Mouse (Mus musculus) c-Kit-positive CD71-positive TER-119-positive erythroid progenitor cells, embryonic 14.5 days (primary cell): ENCODE data around the gene Ubl7.

ENCODE experiments used
- DNase-seq: peaks from one replicate; pipeline ENCODE4 v3.0.0-alpha.2; 2013; ENCODE audit warnings: low spot score

The Ubl7 gene

DNA sequence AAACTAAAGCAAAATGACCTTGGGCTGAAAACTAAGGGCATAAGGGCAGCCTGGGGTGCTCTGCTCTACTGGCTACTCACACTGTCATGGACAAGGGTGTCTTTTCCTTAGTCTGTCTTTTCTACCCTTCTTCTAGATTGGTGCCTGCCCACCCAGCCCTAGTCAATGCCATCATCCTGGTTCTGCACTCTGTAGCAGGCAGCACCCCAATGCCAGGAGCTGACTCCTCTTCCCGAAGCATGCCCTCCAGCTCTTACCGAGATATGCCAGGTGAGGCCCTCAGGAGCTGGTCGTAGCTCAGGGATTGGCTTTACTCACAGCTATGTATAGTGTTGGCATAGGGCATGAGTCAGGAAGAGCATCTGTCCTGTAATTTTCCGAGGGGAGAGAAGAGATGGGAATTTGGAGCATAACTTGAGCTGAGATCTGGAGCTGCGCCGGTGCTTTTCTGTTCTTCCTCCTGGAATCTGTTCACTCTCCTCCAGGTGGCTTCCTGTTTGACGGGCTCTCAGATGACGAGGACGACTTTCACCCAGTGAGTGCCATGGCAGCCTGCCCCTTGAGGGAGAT, 10.8 kb downstream of the Ubl7 start:
- no peak for DNase-seq

DNA sequence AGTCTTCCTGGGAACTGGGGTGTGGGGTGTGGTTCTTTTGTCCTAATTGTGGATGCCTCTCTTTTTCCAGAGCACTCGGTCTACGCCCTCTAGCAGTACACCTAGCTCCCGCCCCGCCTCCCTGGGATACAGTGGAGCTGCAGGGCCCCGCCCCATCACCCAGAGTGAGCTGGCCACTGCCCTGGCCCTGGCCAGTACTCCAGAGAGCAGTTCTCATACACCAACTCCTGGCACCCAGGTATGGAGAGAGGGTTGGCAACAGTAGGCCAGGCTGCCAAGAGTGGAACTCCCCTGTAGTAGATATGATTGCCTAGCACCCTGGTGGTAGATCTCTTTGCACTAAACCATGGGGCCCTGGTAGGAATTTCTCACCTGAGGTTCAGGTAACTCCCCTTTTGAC, 11.6 kb downstream of the Ubl7 start:
- no peak for DNase-seq

DNA sequence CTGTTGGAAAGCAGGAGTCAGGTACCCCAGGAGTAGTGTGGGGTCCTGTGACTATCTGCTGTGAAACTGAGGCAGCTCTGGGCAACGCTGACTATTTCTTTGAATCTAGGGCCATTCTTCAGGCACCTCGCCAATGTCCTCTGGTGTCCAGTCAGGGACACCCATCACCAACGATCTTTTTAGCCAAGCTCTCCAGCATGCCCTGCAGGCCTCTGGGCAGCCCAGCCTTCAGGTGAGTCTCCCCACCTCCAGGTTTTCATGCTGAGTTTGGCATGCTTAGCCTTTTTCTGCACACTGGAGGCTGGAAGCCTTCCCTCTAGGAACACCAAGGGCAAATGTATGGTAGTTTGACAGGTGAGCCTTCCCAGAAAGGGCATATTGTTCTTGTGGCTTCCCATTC, 12.3 kb downstream of the Ubl7 start:
- DNase-seq: no peak

DNA sequence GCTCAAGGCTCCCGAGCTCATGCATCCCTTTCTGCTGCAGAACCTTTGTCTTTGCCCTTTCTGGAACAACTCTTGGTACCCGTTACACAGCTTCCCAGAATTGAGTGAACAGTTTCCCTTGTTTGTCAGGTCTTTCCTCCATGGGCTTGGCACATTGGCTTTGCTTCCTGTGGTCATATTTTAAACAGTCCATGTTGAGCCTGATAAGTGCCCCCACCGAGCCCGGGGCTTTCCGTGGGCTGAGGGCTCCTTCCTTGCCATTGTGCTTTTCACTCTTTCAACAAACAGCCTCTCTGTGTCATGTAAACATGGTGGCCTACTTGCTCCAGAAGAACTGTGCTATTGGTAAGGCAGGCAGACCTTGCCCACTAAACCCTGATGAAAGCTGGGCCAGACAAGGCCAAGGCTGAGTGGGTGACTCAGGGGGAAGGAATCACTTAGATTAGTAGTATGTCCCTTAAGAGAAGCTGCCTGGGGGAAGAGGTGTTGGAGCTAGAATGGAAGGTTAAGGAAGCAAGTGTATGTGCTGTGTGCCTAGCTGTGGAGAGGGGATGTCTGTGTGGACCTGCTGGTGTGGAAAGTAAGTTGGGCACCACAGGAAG, 20.5 kb downstream of the Ubl7 start:
- DNase-seq: no peak

DNA sequence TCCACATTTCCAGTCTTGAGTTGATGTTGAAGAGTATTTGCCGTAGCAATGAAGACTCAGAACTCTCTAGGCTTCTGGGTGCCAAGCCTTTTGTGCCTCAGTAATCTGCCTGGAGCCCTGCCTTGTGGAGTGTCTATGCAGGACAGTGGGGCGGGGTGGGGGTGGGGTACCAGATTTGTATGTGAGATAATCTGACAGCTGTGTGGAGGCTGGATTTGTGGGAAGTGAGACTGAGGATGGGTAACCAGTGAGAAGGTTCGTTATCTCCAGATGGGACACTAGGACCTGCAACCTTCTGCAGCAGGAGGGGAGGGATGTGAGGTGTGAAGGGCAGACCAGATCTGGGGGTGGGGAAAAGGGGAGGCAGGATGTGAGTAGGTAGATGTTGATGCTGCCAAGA, 21.5 kb downstream of the Ubl7 start:
- DNase-seq: no peak

DNA sequence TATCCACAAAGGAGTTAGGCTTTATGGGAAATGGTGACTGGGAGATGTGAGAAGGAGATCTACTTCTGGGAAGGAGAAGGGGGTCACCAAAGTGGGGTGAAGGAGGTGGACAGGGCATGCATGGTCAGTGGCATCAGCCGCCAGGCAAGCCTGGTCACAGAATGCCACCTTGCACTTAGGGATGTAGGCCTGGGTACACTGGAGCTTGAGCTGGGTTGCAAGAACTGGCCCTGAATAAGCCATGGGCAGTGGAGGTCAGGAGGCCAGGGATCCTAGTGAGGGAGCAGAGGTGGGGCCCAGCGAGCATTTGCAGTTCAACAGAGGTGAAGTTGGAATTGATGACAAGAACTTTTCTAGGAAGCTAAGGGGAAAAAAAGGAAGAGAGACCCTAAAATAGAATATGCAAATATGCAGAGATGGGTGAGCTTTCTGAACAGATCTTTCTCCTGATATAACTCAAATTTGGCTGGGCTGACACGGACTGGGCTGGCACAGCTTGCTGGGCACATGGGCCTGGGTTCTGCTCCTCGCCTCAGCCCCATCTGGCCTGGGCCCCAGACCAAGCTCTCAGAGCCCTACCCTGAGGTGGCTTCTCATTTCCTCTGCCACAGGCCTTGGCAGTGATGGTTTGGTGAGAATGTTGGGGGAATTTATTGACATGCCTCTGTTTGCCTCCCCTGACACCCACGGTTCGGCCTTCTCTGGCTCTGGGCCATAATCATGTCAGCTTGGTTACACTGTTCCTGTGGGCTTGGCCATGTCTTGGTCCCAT, 22.2 kb downstream of the Ubl7 start:
- no peak for DNase-seq

DNA sequence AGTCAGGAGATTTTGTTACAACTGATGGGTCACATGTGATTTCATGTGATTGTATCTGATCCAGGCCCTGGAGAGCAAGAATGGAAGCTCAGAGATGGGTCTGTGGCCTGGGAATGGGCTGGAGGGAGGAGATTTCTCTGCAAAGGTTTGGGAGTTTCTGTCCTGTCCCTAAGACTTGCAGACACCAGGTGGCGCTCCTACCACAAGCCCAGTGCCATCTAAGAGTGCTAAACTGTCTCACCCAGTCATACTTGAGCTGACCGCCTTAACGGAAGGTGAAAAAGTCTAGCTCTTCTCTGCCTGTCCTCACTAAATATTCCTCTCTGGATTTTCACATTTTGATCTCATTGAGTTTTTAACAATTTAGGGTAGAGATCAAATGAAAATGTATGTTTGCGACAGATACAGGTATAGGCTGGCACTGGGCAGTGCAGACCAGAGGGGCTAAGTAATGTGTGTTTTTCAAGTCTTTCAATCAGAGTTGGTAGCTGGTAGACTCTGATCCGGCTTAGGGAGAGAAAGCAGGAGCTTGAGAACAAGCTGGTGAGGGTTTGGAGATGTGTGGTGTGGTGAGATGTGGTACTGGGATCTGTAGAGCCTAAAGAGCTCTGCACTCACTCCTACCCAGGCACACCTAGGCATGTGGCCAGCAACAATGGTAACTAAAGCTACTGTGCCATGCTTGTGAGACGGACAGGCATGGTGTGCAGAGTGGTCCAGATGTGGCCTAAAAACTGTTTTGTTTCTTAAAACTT, 25.1 kb downstream of the Ubl7 start:
- DNase-seq: peak; percentile 47

DNA sequence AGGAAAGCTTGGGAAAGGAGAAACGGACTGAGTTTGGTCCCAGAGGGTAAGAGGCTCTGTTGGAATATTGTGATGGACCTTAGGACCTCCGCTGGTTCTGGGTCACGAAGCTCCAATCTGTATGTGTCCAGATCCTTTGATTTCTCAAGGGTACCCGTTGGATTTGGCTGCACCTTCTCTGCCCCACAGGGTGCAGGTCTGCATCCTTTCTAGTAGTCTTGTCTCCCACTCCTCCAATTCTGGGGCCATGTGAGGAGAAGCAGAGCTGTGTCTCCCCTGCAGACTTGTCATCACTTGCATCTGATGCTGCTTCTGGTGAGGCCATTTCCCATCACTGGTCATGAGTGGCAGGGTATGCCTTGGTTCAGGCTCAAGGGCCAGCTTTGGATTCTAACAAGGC, 26.4 kb downstream of the Ubl7 start:
- no peak for DNase-seq

DNA sequence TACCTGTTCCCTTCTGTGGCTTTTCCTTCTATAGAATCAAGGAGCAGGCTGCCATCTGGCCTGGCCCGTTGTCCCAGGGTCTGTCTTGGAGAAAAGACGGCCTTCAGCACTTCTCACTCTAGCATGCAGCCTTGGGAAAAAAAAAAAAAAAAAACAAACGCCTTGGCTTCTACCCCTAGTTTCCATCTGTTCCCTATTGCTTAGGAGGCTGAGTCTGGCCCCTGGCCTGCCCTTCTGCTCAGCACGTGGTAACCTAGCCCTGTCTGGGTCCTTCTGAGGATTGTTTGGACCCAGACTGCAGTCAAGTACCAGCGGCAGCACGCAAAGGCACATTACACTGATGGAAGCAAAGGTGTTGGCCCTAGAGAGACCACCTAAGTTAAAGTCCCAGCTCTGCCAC, 26.9 kb downstream of the Ubl7 start:
- no peak for DNase-seq

DNA sequence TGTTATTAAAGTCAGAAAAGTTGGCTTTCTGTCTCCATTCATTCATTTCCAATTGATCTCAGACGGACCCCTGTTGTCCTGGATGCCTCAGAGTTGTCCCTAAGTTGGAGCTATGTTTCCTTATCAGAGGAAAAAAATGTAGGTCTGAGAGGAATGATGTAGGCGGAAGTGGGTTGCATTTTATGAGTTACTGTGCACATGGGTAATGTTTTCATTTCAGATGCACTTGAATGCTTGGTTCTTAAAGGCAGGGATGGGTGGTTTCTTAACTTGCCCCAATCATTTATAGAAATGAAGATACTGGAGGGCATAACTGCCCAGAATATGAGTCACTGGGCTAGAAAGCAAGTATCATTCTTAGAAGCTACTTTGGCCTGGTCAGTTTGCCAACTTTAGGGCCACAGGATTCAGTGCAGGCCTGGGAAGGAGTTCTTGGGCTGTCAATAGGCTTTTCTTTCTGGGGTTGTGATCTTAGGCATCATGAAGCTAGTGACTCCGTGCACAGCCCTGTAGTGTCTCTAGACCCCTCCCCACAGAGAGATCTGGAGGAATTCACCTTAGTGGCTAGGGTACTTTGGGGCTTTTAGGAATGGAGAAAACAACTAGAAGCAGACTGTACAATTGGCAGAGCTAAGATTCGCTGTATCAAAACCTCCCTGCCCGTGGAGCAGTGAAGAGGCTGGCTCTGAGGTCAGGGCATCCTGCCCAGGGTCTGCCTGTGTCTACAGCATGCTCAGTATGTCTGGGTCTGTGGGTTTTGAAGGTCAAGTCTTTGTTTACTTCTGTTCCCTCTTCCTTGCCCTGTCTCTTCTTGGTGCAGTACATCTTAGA, 27.7 kb downstream of the Ubl7 start:
- DNase-seq: no peak

DNA sequence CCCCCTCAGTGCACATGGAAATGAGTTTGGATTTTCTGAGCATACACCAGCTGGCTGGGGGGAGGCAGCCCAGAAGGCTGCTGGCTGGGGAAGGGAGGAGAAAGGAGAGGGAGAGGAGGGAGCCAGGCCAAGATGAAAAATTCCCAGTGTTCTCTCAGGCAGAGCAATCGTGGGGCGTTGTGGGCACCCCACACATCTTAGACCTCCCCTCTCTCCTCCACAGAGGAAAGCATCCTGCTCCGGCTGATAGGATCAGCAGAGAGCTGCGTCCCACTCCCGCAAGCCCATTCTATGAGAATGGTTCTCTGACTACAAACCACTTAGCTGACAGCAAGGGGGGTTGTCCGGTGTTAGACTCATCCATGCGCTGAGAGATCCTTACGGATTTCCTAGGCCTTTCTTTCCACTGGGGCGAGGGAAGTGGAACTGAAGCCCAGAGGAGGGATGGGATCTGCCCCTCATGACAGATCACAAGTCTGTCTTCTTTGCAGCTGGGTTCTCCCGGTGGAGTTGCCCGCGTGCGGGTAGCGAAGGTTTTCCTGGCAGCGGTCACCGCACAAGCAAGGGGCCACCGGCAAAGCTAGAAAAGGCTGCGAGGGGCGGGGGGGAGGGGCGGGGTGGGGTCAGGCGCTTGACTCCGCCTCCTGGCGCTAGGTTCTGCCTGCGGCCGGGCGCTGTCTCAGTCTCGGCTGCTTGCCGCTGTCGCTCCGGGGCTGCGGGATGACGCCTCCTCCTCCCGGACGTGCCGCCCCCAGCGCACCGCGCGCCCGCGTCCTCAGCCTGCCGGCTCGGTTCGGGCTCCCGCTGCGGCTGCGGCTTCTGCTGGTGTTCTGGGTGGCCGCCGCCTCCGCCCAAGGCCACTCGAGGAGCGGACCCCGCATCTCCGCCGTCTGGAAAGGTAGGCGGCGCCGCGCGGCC, 28.9 kb downstream of the Ubl7 start, which contains the start of gene Sema7a:
TSS of gene Sema7a (plus strand) at position 682 of the 918 bp plus-strand sequence.
- no peak for DNase-seq

DNA sequence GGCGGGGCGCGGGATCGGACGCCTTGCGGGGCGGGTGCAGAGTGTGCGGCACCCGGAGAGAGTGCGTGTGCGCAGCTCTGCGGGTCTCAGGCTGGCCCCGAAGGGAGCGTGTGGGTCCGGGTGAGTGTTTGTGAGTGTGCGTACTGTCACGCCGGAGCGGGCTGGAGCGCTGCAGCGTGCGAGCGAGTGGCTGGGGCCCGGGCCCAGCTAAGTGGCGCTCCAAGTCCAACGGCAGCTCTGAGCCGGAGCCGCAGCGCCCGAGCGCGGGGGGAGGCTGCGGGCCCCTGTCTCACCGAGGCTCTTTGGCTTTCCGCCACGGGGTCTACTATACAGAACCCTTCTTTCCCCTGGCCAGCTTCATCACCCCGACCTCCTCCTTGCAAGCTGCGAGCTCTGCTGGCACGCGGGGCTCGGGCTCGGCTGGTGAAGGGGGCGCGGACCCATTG, 29.6 kb downstream of the Ubl7 start:
- no peak for DNase-seq

DNA sequence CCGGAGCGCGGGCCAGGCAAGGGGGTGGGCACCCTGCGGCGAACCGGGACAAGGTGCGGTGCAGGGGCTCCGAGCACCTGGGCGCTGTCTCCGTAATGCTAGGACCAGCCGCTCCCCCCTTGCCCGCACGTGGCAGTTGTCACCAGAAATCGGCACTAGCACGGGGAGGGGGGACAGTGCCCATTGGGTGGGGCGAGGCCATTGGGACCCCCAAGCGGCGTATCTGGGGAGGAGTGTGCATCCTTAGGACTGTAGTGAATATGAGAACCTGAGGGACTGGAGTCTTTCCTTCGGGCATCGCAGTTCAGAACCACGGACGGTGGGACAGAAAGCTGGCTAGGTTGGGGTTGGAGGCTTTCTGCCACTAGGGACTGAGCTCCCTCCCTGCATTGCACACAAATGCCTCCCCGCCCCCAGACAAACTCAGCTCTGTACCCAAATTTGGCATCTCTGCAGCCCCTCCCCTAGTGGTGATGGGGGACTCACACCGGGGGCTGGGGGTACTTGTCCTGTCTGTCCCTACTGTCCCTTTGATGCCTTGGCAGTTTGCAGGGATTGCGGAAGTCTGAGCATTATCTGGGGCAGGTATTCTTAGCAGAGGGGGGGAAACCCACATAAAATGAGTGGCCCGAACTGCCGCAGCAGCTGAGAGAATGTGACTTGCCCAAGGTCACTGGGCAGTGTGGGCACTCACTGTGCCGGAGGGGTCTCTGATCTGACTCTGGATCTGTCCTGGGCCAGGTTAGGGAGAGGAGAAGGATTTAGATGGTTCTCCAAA, 30.3 kb downstream of the Ubl7 start:
- DNase-seq: no peak

DNA sequence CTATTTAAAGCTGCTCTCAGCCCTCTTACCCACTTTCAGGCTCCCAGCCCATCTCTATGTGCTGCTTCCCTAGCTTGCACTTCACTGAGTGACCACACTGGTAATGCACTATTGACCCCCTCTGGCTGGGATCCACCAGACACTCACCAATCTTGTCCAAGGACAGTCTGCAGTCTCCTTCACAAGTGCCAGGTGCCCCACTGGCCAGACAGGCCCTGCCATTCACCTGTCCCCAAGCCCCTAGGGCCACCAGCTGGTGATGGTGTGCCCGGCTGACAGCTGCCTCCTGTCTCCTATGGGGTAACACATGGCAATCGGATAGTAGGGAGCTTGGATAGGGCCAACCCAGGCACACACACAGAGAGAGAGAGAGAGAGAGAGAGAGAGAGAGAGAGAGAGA, 31.3 kb downstream of the Ubl7 start:
- no peak for DNase-seq

DNA sequence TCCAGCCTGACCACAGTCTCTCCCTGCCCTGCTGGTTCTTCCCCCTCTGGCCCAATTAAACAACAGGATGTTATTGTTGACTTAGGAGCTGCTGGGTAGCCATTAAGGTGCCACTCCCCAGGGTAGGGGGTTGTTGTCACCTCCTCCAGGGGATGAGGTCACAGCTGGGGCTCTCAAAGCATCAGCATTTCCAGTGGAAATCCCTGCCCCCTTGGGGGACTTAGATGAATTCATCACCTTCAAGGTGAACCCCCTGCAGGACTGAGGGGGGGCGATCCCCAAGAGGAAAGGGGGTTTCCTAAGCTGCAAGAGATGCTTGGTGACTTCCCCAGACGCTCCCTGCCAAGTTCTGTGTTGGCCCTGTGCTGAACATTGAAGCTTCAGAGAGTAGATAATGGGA, 32.3 kb downstream of the Ubl7 start:
- no peak for DNase-seq

DNA sequence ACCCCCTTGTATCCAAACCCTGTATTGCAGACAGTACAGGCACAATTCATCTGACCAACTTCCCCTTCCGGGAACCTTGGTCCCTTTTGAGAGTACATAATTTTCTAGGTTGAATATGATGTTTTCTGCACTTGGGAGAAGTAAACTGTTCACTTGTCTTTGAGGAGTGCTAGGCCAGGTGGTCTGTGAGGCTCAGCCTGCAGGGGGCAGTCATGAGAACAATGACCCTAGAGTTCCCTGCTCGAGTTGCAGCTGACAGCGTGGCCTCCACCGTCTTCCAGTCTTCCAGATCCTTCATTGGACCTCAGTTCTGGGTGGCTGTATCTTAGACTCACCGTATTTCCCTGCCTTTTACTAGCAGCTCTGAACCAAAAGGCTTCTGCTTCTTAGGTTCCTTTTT, 33.8 kb downstream of the Ubl7 start:
- peak; percentile 18 for DNase-seq

DNA sequence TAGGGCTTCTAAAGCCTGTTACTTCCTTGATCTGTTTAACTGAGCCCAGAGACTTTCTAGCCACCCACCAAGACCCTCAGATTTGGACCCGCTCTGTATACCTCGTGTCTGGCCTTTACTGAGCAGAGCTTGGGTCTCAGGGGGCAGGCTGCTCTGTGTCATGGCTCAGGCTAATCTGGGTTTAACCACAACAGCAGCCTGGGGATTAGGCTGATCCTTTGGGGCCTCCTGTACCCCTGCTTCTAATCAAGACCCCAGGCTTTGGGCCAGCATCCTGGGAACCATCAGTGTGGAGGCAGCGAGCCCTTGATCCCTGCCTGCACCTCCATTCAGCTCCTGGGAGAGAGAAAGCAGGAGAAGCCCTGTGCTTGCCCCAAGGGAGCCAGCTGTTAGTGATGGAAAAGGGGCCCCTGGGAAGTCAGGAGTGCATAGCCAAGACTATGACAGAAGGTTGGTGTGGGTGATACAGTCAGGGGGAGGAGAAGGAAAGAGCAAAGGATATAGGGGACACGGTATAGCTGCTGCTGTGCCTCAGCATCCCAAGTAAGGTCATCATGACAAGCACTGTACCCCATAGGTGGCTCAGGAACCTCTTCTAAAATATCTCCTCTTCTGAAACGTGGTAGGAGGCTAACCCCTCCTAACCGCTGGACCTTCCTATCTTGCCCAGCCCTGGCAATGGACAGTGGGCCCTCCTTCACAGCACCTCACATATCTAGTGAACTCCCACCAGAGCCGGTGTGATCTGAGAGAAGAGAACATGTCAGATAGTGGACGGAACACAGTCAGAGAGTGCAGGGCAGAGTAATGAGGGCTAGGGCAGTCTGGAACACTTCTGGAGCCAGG, 35.2 kb downstream of the Ubl7 start:
- no peak for DNase-seq

DNA sequence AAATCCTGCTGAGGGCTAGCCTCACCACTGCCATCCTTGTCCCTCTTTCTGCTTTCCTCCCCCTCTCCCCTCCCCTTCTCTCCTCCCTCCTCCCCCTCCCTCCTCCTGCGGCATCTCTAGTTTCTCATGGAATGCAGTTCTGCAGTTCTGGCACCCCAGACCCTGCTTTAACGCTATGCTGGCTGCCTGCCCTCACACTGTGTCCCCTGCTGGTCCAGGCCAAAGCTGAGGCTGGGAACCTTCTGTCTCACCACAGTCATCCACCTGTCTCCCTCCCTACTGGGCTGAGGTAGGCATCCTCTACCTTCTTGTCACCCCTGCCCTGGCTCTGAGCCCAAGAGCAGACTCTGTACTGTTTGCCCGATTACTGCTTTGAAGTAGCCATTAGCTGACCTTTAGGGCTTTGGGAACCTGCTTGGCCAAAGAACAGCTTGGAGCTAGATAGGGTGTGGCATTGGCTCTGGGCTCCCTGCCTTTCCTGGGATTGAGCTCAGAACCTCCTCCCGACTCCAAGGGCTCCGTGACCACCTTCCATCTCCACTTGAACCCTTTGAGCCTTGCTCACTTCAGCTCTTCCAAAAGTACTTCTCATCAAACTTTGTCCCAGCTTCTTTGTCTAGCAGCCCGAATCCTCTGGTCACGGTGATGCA, 36.7 kb downstream of the Ubl7 start:
- no peak for DNase-seq
